Mouse (Mus musculus): Measurements from ENCODE around the gene Wwtr1. TPM values are rescaled to one million over a fixed set of nuclear protein-coding genes. Genes with fewer than 3 reads are reported as not detected.

Wwtr1 gene
- polyA plus RNA-seq, 1 experiment from 2014 or later: 11.2 TPM

GRCm38 (mm10) chr3:57511816-57512586 lies 63.7 kb downstream of the Wwtr1 start:
- Histone ChIP-seq H3K4me1 (ENCODE audit: control insufficient read depth, insufficient read depth, low read length) (no peaks in the 10 kb centered on the region), H3K9me3 (ENCODE audit: control insufficient read depth, low read length) (no peaks in the 10 kb centered on the region), H3K9ac (ENCODE audit: low read length) (no peak overlapping the region), H3K27me3 (ENCODE audit: control insufficient read depth, insufficient read depth, low read length) (no peaks in the 10 kb centered on the region), H3K36me3 (ENCODE audit: control insufficient read depth, insufficient read depth, low read length) (no peaks in the 10 kb centered on the region), H3K27ac (ENCODE audit: low read depth, low read length) (no peak overlapping the region), H3K4me2 (no peak overlapping the region), H3K4me3 (ENCODE audit: low read depth, low read length) (no peak overlapping the region)
- ATAC-seq (ENCODE audit: low FRiP score) (no peak), DNase-seq (ENCODE audit: low spot score, missing footprints) (no peak)
- WGBS: 82% methylated on average over 18 of the region's 18 CpGs

GRCm38 (mm10) chr3:57509945-57510675 lies 65.6 kb downstream of the Wwtr1 start:
- ATAC-seq (ENCODE audit: low FRiP score) (no peak), DNase-seq (ENCODE audit: low spot score, missing footprints) (no peak)
- Histone ChIP-seq H3K9me3 (ENCODE audit: control insufficient read depth, low read length) (no peaks in the 10 kb centered on the region), H3K4me2 (no peak overlapping the region), H3K4me3 (ENCODE audit: low read depth, low read length) (no peak overlapping the region), H3K36me3 (ENCODE audit: control insufficient read depth, insufficient read depth, low read length) (no peaks in the 10 kb centered on the region), H3K27me3 (ENCODE audit: control insufficient read depth, insufficient read depth, low read length) (no peaks in the 10 kb centered on the region), H3K27ac (ENCODE audit: low read depth, low read length) (no peak overlapping the region), H3K4me1 (ENCODE audit: control insufficient read depth, insufficient read depth, low read length) (no peaks in the 10 kb centered on the region), H3K9ac (ENCODE audit: low read length) (no peak overlapping the region)
- WGBS: 89% methylated on average over 7 of the region's 7 CpGs

GRCm38 (mm10) chr3:57505991-57506390 lies 69.7 kb downstream of the Wwtr1 start:
- H3K9me3 ChIP-seq (ENCODE audit: control insufficient read depth, low read length): no peaks in the 10 kb centered on the region
- no peak overlapping the region for H3K9ac ChIP-seq (ENCODE audit: low read length)
- no peaks in the 10 kb centered on the region for H3K27me3 ChIP-seq (ENCODE audit: control insufficient read depth, insufficient read depth, low read length)
- no peaks in the 10 kb centered on the region for H3K4me1 ChIP-seq (ENCODE audit: control insufficient read depth, insufficient read depth, low read length)
- 93% methylated on average over 10 of the region's 10 CpGs for WGBS
- H3K27ac ChIP-seq (ENCODE audit: low read depth, low read length): no peak overlapping the region
- DNase-seq (ENCODE audit: low spot score, missing footprints) (no peak), ATAC-seq (ENCODE audit: low FRiP score) (no peak)
- H3K4me2 ChIP-seq: no peak overlapping the region
- H3K4me3 ChIP-seq (ENCODE audit: low read depth, low read length): no peak overlapping the region
- no peaks in the 10 kb centered on the region for H3K36me3 ChIP-seq (ENCODE audit: control insufficient read depth, insufficient read depth, low read length)

- H3K9ac ChIP-seq (ENCODE audit: low read length): no peak overlapping the region
- H3K36me3 ChIP-seq (ENCODE audit: control insufficient read depth, insufficient read depth, low read length): no peaks in the 10 kb centered on the region
- no peaks in the 10 kb centered on the region for H3K27me3 ChIP-seq (ENCODE audit: control insufficient read depth, insufficient read depth, low read length)
- no peak for DNase-seq (ENCODE audit: low spot score, missing footprints)
- no peak overlapping the region for H3K4me3 ChIP-seq (ENCODE audit: low read depth, low read length)
- H3K4me2 ChIP-seq: no peak overlapping the region
- H3K27ac ChIP-seq (ENCODE audit: low read depth, low read length): no peak overlapping the region
- no peaks in the 10 kb centered on the region for H3K4me1 ChIP-seq (ENCODE audit: control insufficient read depth, insufficient read depth, low read length)
- 63% methylated on average over 2 of the region's 2 CpGs for WGBS
- no peak for ATAC-seq (ENCODE audit: low FRiP score)
- H3K9me3 ChIP-seq (ENCODE audit: control insufficient read depth, low read length): no peaks in the 10 kb centered on the region
These were observed 71.0 kb downstream of the Wwtr1 start for GRCm38 (mm10) chr3:57504756-57505155.

- no peak overlapping the region for H3K9ac ChIP-seq (ENCODE audit: low read length)
- no peak overlapping the region for H3K4me3 ChIP-seq (ENCODE audit: low read depth, low read length)
- no peak overlapping the region for H3K27ac ChIP-seq (ENCODE audit: low read depth, low read length)
- no peaks in the 10 kb centered on the region for H3K9me3 ChIP-seq (ENCODE audit: control insufficient read depth, low read length)
- H3K36me3 ChIP-seq (ENCODE audit: control insufficient read depth, insufficient read depth, low read length): no peaks in the 10 kb centered on the region
- no peak overlapping the region for H3K4me2 ChIP-seq
- no peaks in the 10 kb centered on the region for H3K27me3 ChIP-seq (ENCODE audit: control insufficient read depth, insufficient read depth, low read length)
- WGBS: 91% methylated on average over 10 of the region's 10 CpGs
- DNase-seq (ENCODE audit: low spot score, missing footprints) (no peak), ATAC-seq (ENCODE audit: low FRiP score) (no peak)
- H3K4me1 ChIP-seq (ENCODE audit: control insufficient read depth, insufficient read depth, low read length): no peaks in the 10 kb centered on the region
These were observed 74.0 kb downstream of the Wwtr1 start for GRCm38 (mm10) chr3:57501596-57502220.

- no peak overlapping the region for H3K9ac ChIP-seq (ENCODE audit: low read length)
- no peak overlapping the region for H3K4me3 ChIP-seq (ENCODE audit: low read depth, low read length)
- H3K4me2 ChIP-seq: no peak overlapping the region
- no peak for DNase-seq (ENCODE audit: low spot score, missing footprints)
- H3K9me3 ChIP-seq (ENCODE audit: control insufficient read depth, low read length): no peaks in the 10 kb centered on the region
- no peaks in the 10 kb centered on the region for H3K27me3 ChIP-seq (ENCODE audit: control insufficient read depth, insufficient read depth, low read length)
- WGBS: 94% methylated on average over 9 of the region's 9 CpGs
- H3K36me3 ChIP-seq (ENCODE audit: control insufficient read depth, insufficient read depth, low read length): no peaks in the 10 kb centered on the region
- H3K4me1 ChIP-seq (ENCODE audit: control insufficient read depth, insufficient read depth, low read length): no peaks in the 10 kb centered on the region
- H3K27ac ChIP-seq (ENCODE audit: low read depth, low read length): no peak overlapping the region
- no peak for ATAC-seq (ENCODE audit: low FRiP score)
These were observed 74.9 kb downstream of the Wwtr1 start for GRCm38 (mm10) chr3:57500846-57501245.

DNA sequence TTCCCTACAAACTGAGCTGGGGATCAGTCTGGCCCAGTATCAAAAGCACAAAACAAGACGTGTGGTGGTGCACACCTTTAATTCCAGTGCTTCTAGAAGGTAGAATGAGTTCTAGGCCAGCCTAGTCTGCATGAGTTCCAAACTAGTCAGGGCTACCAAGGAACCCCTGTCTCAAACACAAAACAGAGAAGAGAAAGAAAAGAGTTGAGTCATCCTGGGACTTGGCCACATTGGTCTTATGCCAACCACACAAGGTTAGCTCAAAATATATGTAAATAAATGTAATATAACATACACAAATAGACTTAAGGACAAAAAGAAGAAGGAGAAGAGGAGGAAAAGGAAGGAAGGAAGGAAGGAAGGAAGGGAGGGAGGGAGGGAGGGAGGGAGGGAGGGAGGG lies 77.9 kb downstream of the Wwtr1 start:
- no peak for ATAC-seq (ENCODE audit: low FRiP score)
- Histone ChIP-seq H3K9me3 (ENCODE audit: control insufficient read depth, low read length) (no peaks in the 10 kb centered on the region), H3K27ac (ENCODE audit: low read depth, low read length) (no peak overlapping the region), H3K27me3 (ENCODE audit: control insufficient read depth, insufficient read depth, low read length) (no peaks in the 10 kb centered on the region), H3K9ac (ENCODE audit: low read length) (no peak overlapping the region), H3K4me3 (ENCODE audit: low read depth, low read length) (no peak overlapping the region), H3K4me1 (ENCODE audit: control insufficient read depth, insufficient read depth, low read length) (no peaks in the 10 kb centered on the region), H3K36me3 (ENCODE audit: control insufficient read depth, insufficient read depth, low read length) (no peaks in the 10 kb centered on the region), H3K4me2 (no peak overlapping the region)
- DNase-seq (ENCODE audit: low spot score, missing footprints): no peak
- WGBS: 84% methylated on average over 1 of the region's 1 CpGs

DNA sequence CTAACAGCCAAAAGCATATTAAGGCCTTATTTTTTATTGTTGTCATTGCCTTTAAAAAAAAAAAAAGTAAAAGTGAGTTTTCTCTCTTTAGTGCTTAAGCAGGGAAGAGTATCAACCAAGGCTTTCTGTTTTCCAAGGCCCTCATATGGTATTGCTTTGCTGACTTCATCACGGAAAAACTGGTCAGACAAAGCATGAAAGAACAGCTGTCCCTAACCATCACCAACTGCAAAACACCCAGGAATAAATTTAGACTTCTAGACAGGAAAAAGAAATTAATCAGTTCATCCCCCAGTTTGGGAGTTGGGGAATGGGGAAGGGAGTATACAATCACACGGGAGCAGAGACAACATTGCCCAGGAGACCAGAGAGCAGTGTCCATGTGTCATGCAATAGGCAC lies 79.3 kb downstream of the Wwtr1 start:
- Histone ChIP-seq H3K27me3 (ENCODE audit: control insufficient read depth, insufficient read depth, low read length) (no peaks in the 10 kb centered on the region), H3K9ac (ENCODE audit: low read length) (no peak overlapping the region), H3K36me3 (ENCODE audit: control insufficient read depth, insufficient read depth, low read length) (no peaks in the 10 kb centered on the region), H3K27ac (ENCODE audit: low read depth, low read length) (no peak overlapping the region), H3K4me3 (ENCODE audit: low read depth, low read length) (no peak overlapping the region), H3K4me1 (ENCODE audit: control insufficient read depth, insufficient read depth, low read length) (no peaks in the 10 kb centered on the region), H3K9me3 (ENCODE audit: control insufficient read depth, low read length) (no peaks in the 10 kb centered on the region), H3K4me2 (no peak overlapping the region)
- DNase-seq (ENCODE audit: low spot score, missing footprints): no peak
- ATAC-seq (ENCODE audit: low FRiP score): no peak
- WGBS: 90% methylated on average over 2 of the region's 2 CpGs
